Mouse (Mus musculus) cerebellum, postnatal 25 days (tissue): ENCODE measurements around the gene Fcgrt.
A peak's percentile ranks its signal among the peaks of the same experiment; 100 is the strongest.
"Not testable (repeated sequence)": the region's sequence is repeated elsewhere in the genome, so short reads cannot be mapped to it uniquely, and the experiment has no call there.

Experiments
- DNase-seq, 2 experiments: peaks; one replicate each; pipeline ENCODE4 v3.0.0; 2021; ENCODE audit warnings: mixed read lengths in 2 of 2

Gene Fcgrt

DNA sequence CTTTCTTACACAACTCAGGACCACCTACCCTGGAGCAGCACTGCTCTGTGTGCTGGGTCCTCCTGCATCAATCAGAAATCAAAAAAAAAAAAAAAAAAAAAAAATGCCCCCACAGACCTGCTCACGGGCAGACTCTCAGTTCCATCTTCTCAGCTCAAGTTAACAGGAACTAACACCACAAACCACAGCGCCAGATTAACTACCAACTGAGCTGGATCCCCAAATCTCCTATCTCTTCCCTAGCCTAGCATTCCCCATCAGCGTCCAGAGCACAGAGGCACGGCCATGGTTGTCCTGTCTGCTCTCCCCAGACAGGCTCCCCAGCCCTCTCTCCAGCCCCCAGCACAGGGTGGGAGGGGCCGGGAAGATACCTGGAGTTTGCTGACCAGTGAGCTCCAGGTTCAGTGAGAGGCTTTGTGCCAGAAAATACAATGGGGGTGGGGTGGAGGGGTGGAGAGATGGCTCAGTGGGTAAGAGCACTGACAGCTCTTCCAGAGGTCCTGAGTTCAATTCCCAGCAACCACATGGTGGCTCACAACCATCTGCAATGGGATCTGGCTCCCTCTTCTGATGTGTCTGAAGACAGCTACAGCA is 3.5 kb upstream of the Fcgrt start:
- DNase-seq, result no peak

DNA sequence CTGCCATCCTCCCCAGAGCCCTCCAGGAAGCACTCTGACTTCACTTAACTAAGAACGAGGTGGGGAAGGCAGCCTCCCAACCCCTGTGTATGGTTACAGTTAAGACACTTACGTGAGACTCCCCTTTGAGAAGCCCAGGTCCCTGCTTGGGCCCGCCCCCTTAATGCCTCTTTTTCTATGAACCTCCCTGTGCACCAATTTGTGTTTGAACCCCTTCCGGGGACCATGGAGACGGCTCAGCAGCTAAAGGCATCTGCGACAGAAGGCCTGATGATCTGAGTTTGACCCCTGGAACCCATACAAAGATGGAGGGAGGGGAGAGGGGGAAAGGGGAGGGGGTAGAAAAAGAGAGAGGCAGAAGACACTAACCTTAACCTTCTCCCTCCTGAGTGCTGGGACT is 2.8 kb upstream of the Fcgrt start:
- DNase-seq, result no peak

- no peak for DNase-seq
Measured at GRCm38 (mm10) chr7:45105491-45105890, 1.8 kb upstream of the Fcgrt start.

DNA sequence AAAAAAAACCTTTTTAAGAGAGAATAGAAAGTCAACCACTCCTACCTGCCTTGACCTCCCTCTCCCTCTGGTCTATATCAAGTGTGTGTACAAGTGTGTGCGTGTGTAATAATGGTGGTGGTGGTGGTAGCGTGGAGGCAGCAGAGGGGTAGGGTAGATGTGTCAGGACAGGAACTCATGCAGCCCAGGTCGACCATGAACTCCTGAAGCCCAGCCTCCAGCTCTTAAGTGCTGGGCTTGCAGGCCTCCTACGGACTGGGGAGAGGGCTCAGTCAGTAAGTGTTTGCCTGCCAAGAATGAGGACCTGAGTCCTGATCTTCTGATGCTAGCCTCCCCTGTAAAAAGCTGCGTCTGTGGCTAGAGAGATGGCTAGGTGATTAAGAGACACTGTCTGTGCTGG is 1.3 kb upstream of the Fcgrt start:
- DNase-seq, result no peak

GRCm38 (mm10) chr7:45102940-45103585 is 588 bp downstream of the Fcgrt start:
- DNase-seq, result no peak

GRCm38 (mm10) chr7:45102441-45102840 is 1.2 kb downstream of the Fcgrt start:
- no peak for DNase-seq

DNA sequence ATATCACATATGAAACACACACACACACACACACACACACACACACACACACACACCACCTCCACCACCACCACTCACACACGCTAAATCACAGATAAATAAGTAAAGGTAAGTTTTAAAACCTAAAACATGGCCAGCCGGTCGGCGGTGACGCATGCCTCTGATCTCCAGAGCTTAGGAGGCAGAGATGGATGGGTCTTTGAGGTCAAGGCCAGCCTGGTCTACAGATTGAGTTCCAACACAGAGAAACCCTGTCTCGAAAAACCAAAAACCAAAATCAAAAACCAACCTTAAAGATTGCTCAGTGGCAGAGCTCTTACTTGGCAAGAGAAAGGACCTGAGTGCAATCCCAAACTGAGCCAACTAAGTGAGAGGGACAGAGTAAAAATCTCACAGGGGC is 3.6 kb downstream of the Fcgrt start:
- no peak for DNase-seq

GRCm38 (mm10) chr7:45098541-45099240 is 5.0 kb downstream of the Fcgrt start:
- no peak for DNase-seq

DNA sequence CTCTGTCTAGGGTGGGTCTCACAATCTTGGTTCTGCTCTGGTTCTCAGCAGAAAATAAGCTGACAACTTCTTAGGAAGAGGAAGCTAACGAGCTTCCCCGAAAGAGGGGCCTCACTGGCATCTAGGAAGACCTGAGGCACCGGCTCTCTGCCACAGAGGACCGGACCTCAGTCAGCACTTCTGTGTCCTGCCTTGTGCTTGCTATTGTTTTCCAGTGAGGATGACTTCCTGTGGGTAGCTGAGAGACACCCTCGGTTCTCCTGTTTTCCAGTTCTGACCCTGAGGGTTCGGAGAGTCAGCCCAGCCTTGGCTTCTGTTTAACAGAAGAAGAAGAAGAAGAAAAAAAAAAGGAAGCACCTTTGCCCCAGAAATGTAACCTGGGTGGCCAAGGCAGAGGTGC is 6.2 kb downstream of the Fcgrt start:
- no peak for DNase-seq

DNA sequence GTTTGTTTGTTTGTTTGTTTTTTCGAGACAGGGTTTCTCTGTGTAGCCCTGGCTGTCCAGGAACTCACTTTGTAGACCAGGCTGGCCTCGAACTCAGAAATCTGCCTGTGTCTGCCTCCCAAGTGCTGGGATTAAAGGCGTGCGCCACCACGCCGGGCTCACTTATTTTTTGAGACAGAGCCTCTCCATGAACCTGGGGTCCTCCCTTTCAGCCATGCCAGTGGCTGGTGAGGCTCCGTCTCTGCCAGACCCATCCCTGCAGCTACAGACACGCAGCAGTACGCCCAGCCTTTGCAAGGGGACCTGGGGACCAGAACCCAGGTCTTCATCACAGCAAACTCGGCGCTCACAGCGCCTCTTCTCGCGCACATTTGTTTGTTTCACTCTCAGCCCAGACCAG is 7.7 kb downstream of the Fcgrt start:
- DNase-seq, result not testable (repeated sequence)

DNA sequence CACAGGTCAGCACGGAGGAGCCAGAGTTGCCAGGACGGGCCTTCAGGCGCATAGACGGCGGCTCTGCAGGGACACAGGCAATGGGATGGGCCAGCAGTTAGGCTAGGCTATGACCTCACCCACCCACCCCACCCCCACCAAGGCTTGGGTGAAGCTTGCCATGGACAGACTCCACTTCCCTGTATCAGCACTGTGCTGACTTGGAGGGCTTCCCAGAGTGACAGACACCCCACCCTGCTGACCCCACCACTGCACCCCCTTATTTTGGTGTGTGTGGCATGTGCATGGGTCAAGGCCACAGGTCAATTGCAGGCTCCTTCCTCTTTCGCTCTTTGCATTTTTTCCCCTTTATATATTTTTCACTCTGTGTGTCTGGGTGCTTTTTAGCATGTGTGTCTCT is 8.3 kb downstream of the Fcgrt start:
- no peak for DNase-seq

DNA sequence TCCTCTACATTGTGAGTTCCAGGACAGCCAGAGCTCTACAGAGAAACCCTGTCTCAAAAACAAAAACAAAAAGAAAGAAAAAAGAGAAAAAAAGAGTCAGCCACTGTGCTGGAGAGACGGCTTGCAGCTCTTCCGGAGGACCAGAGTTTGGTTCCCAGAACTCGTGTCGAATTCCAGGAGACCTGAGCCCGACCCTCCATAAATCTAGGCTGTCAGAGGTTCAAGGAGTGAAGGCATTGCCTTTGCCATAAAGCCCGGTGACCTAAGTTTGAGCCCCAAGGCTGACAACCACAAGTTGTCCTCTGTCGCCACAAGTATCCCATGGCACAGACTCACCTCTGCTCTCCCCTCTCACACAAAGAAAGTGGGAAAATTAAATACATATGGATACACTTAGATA is 9.5 kb downstream of the Fcgrt start:
- no peak for DNase-seq

- no peak for DNase-seq
Measured at GRCm38 (mm10) chr7:45093516-45093905, 10.1 kb downstream of the Fcgrt start.

DNA sequence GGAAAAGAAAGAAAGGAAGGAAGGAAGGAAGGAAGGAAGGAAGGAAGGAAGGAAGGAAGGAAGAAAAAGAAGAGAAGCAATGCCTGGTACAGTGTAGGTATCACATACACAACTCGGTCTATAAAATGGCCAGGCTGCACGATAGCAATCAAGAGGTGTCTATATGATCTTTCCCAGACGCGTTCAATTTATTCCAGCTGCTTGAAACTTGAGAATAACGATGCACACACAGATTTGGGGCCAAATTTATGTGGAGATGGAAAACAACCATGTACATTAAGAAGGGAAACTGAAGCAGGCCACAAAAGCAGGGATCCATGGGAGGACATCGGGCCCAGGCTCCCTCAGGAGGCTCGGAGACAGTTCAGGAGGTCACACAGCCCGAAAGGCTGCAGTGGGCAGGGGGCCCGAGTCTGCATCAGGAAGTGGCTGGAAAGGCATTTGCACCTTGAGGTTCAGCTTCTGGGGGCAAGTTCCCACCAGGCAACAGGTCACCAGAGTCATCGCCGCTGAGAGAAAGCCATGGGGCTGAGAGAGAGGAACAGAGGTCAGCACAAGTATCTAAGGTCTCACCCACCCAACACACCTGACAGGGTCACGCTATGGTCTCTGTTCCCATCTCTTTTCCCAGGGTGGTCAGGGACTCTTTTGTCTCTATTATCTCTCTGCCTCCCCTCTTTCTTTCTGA is 10.7 kb downstream of the Fcgrt start:
- no peak for DNase-seq

GRCm38 (mm10) chr7:45092048-45092447 is 11.6 kb downstream of the Fcgrt start, which contains the start of gene Rcn3:
TSS of gene Rcn3 (minus strand) at chr7:45092221.
- DNase-seq, result peak in 1 of 2 experiments; percentile 62

- no peak for DNase-seq
Measured at GRCm38 (mm10) chr7:45091001-45091990, 12.4 kb downstream of the Fcgrt start.

DNA sequence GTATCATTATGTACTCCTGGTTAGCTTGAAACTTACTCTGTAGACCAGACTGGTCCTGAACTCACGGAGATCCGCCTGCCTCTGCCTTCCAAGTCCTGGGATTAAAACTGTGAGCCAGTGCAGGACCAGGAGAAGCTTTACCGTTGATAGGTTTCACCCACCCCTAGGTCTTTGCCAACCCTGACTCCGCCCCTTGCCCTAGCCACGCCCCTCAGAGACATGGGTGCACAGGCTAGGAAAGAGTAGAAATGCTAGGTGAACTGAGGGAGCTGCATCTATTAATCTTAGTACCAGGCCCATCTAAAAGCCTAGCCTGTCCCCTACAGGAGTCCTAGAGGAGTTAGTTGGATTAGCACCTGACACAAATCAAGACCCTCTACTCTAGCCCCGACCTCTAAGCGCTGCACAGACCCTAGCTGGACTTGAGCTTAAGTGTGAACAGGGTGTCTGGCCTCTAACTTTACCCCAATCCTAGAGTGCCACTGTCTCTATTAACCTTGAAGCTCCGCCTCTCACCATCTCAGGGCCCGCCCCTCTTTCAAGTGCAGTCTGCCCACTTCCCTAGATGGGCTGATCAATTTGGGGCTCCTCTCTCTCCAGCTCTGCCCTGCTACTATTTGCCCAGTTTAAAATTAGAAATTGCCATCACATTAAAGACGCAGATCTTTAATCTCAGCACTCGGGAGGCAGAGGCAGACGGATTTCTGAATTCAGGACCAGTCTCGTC is 13.2 kb downstream of the Fcgrt start:
- no peak for DNase-seq

DNA sequence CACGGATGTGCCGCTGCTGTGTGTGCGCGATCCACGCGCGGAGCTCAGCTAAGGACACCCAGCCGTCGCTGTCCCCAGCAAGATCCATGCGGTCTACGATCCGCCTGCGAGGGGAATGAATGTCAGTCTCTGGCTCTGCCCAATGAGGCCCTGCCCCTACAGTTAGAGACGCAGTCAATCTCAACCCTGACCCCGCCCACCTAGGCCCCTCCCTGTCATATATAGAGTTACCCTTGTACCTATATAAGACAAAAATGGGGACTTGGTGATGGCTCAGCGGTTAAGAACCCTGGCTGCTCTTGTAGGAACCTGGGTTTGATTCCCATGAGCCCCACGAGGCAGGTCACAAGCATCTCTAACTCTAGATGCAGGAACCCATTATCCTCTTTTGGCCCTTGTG is 15.1 kb downstream of the Fcgrt start:
- no peak for DNase-seq

- no peak for DNase-seq
Measured at GRCm38 (mm10) chr7:45086084-45086483, 17.6 kb downstream of the Fcgrt start.

GRCm38 (mm10) chr7:45083300-45083890 is 20.3 kb downstream of the Fcgrt start:
- DNase-seq, result no peak
